Mouse (Mus musculus): Measurements from ENCODE around the gene Fndc5.

The Fndc5 gene

GRCm38 (mm10) chr4:129147552-129148103, 10.8 kb downstream of the Fndc5 start:
- no peak for DNase-seq (ENCODE audit: low read depth, low spot score)

GRCm38 (mm10) chr4:129149321-129149720, 12.5 kb downstream of the Fndc5 start:
- no peak for DNase-seq (ENCODE audit: low read depth, low spot score)

GRCm38 (mm10) chr4:129151276-129151811, 14.5 kb downstream of the Fndc5 start:
- DNase-seq (ENCODE audit: low read depth, low spot score), result no peak

- no peak for DNase-seq (ENCODE audit: low read depth, low spot score)
Observed at GRCm38 (mm10) chr4:129157541-129157940, 20.7 kb downstream of the Fndc5 start.

- DNase-seq (ENCODE audit: low read depth, low spot score), result no peak
Observed at GRCm38 (mm10) chr4:129158549-129158948, 21.8 kb downstream of the Fndc5 start.

GRCm38 (mm10) chr4:129161076-129161475, 24.3 kb downstream of the Fndc5 start:
- DNase-seq (ENCODE audit: low read depth, low spot score), result no peak

GRCm38 (mm10) chr4:129161581-129162255, 24.9 kb downstream of the Fndc5 start:
- peak; percentile 18 for DNase-seq (ENCODE audit: low read depth, low spot score)

- no peak for DNase-seq (ENCODE audit: low read depth, low spot score)
Observed at GRCm38 (mm10) chr4:129172529-129172928, 35.7 kb downstream of the Fndc5 start.

GRCm38 (mm10) chr4:129179560-129179959, 42.8 kb downstream of the Fndc5 start:
- no peak for DNase-seq (ENCODE audit: low read depth, low spot score)

- no peak for DNase-seq (ENCODE audit: low read depth, low spot score)
Observed at GRCm38 (mm10) chr4:129188041-129188659, 51.4 kb downstream of the Fndc5 start.

- peak; percentile 40 for DNase-seq (ENCODE audit: low read depth, low spot score)
Observed at GRCm38 (mm10) chr4:129188803-129189541, 52.2 kb downstream of the Fndc5 start.

- DNase-seq (ENCODE audit: low read depth, low spot score), result peak; percentile 95
Observed at GRCm38 (mm10) chr4:129189542-129190519, 53.0 kb downstream of the Fndc5 start, which contains the start of the genes S100pbp and Yars. S100pbp (minus strand) TSS chr4:129189727. Yars (plus strand) TSS chr4:129189760.

GRCm38 (mm10) chr4:129190538-129190937, 53.7 kb downstream of the Fndc5 start:
- no peak for DNase-seq (ENCODE audit: low read depth, low spot score)

GRCm38 (mm10) chr4:129191691-129192090, 54.9 kb downstream of the Fndc5 start:
- DNase-seq (ENCODE audit: low read depth, low spot score), result no peak
